Mouse (Mus musculus) ES-E14 (cell line): Measurements from ENCODE around the gene Slc15a4. TPM values are rescaled to one million over a fixed set of nuclear protein-coding genes. Genes with fewer than 3 reads are reported as not detected.

Source experiments
- DNase-seq: peaks from one replicate; pipeline ENCODE4 v3.0.0-alpha.2; 2013; ENCODE audit warnings: low read depth, low spot score
- H3K27ac ChIP-seq: 2 replicates; pipeline ENCODE4 v1.5.1; 2012; ENCODE audit warnings: low read depth, mild to moderate bottlenecking, low read length, moderate library complexity, mixed read lengths; ENCODE audit not compliant: poor library complexity, insufficient read depth, severe bottlenecking
- H3K36me3 ChIP-seq: 2 replicates; pipeline ENCODE4 v1.6.1; 2012; ENCODE audit warnings: mild to moderate bottlenecking, low read length, moderate library complexity, mixed read lengths; ENCODE audit not compliant: control insufficient read depth, poor library complexity, insufficient read depth, severe bottlenecking
- H3K4me1 ChIP-seq, 2 experiments: fragments of 150-350 bp in 1 of 2; sonication (generic) in 1 of 2; 2 replicates each; pipeline ENCODE4 v1.6.1; 2012; ENCODE audit warnings: low read length in 2 of 2, mild to moderate bottlenecking in 1 of 2, mixed read lengths in 1 of 2; ENCODE audit not compliant: control insufficient read depth in 2 of 2, insufficient read depth in 2 of 2, poor library complexity in 1 of 2
- H3K4me3 ChIP-seq, 2 experiments: fragments of 150-350 bp in 1 of 2; sonication (generic) in 1 of 2; 2 replicates each; pipeline ENCODE4 v1.5.1; 2012; ENCODE audit warnings: low read length in 2 of 2, low read depth in 1 of 2, mild to moderate bottlenecking in 1 of 2, mixed read lengths in 1 of 2; ENCODE audit not compliant: insufficient read depth in 1 of 2, poor library complexity in 1 of 2, severe bottlenecking in 1 of 2
- H3K9ac ChIP-seq: 2 replicates; pipeline ENCODE4 v1.6.1; 2012; ENCODE audit warnings: low read depth, mild to moderate bottlenecking, low read length, mixed read lengths; ENCODE audit not compliant: poor library complexity, insufficient read depth, severe bottlenecking
- H3K9me3 ChIP-seq: fragments of 150-350 bp; sonication (generic); 2 replicates; pipeline ENCODE4 v1.6.1; 2012; ENCODE audit warnings: low read depth, mild to moderate bottlenecking, low read length; ENCODE audit not compliant: control insufficient read depth, insufficient read depth
- CHD2 ChIP-seq: IDR thresholded peaks from 2 replicates; pipeline ENCODE4 v1.6.1; 2014; ENCODE audit warnings: mild to moderate bottlenecking, low read depth, low read length, inconsistent platforms
- HCFC1 ChIP-seq: IDR thresholded peaks from 2 replicates; pipeline ENCODE4 v1.6.1; 2012; ENCODE audit warnings: low read length, inconsistent platforms, borderline replicate concordance; ENCODE audit not compliant: insufficient read depth
- MAFK ChIP-seq: IDR thresholded peaks from 2 replicates; pipeline ENCODE4 v1.6.1; 2014; ENCODE audit warnings: mild to moderate bottlenecking, low read depth, low read length, inconsistent platforms; ENCODE audit not compliant: insufficient read depth
- ZC3H11A ChIP-seq: IDR thresholded peaks from 2 replicates; pipeline ENCODE4 v1.6.1; 2012; ENCODE audit warnings: low read depth, mild to moderate bottlenecking, inconsistent platforms, low read length, borderline replicate concordance
- ZNF384 ChIP-seq: IDR thresholded peaks from 2 replicates; pipeline ENCODE4 v1.6.1; 2012; ENCODE audit warnings: low read depth, low read length, inconsistent platforms
- in situ Hi-C, 2 experiments: fragments of 600-800 bp; cut with MboI; formaldehyde crosslinking; loops; one replicate each; pipeline ENCODE4 v1.15.1; 2025; ENCODE audit warnings: low sequenced_read_pairs in 2 of 2, inconsistent platforms in 1 of 2; ENCODE audit not compliant: unreplicated experiment in 2 of 2
- total RNA-seq: library from RNA; depleted of rRNA; stranded (reverse); fragments of 300-350 nt; gene quantifications from 2 replicates; pipeline ENCODE4 v1.2.3, GENCODE M21; 2012; rRNA removed

Gene Slc15a4
- total RNA-seq, 1 experiment, result 50.6 TPM

- Histone ChIP-seq H3K4me1 (peaks cover 0 to 5% of the 10 kb centered on the region in 2 experiments; a peak in 1 of 4 replicates), H3K27ac (no peak overlapping the region), H3K9ac (no peak overlapping the region), H3K9me3 (no peaks in the 10 kb centered on the region), H3K36me3 (no peaks in the 10 kb centered on the region), H3K4me3 (no peak overlapping the region)
- TF ChIP-seq ZNF384 (no peak), MAFK (no peak), ZC3H11A (peak; percentile 24; the same call in 1 of the 2 replicates), HCFC1 (no peak), CHD2 (no peak)
- DNase-seq, result no peak
- in situ Hi-C loops, result no loop called here
These were observed 55.3 kb downstream of the Slc15a4 start for GRCm38 (mm10) chr5:127577419-127577818.

- Histone ChIP-seq H3K4me1 (no peaks in the 10 kb centered on the region), H3K27ac (no peak overlapping the region), H3K36me3 (no peaks in the 10 kb centered on the region), H3K9ac (no peak overlapping the region), H3K4me3 (no peak overlapping the region), H3K9me3 (no peaks in the 10 kb centered on the region)
- no peak for DNase-seq
- no peak for TF ChIP-seq ZC3H11A
- in situ Hi-C loops, result no loop called here
These were observed 65.4 kb downstream of the Slc15a4 start for GRCm38 (mm10) chr5:127567165-127567741.

- in situ Hi-C loops, result no loop called here
- Histone ChIP-seq H3K36me3 (no peaks in the 10 kb centered on the region), H3K27ac (no peak overlapping the region), H3K9ac (no peak overlapping the region), H3K9me3 (no peaks in the 10 kb centered on the region), H3K4me1 (no peaks in the 10 kb centered on the region), H3K4me3 (no peak overlapping the region)
- DNase-seq, result peak; percentile 40
- no peak for TF ChIP-seq MAFK
- no peak for TF ChIP-seq CHD2
- no peak for TF ChIP-seq ZNF384
- no peak for TF ChIP-seq HCFC1
- no peak for TF ChIP-seq ZC3H11A
These were observed 71.6 kb downstream of the Slc15a4 start for GRCm38 (mm10) chr5:127561086-127561485.

GRCm38 (mm10) chr5:127548136-127548535, 84.6 kb downstream of the Slc15a4 start:
- Histone ChIP-seq H3K27ac (no peak overlapping the region), H3K9ac (no peak overlapping the region), H3K36me3 (no peaks in the 10 kb centered on the region), H3K4me1 (no peaks in the 10 kb centered on the region), H3K9me3 (no peaks in the 10 kb centered on the region), H3K4me3 (no peak overlapping the region)
- in situ Hi-C loops, result no loop called here
- TF ChIP-seq CHD2, result no peak
- TF ChIP-seq ZC3H11A, result no peak
- TF ChIP-seq MAFK, result no peak
- no peak for TF ChIP-seq ZNF384
- no peak for TF ChIP-seq HCFC1
- DNase-seq, result no peak

GRCm38 (mm10) chr5:127546585-127546991, 86.1 kb downstream of the Slc15a4 start:
- Histone ChIP-seq H3K36me3 (no peaks in the 10 kb centered on the region), H3K9me3 (no peaks in the 10 kb centered on the region), H3K4me3 (no peak overlapping the region), H3K27ac (no peak overlapping the region), H3K4me1 (no peaks in the 10 kb centered on the region), H3K9ac (no peak overlapping the region)
- in situ Hi-C loops, result no loop called here
- TF ChIP-seq CHD2 (no peak), HCFC1 (no peak), MAFK (no peak)
- DNase-seq, result no peak

Other genes with a start within 250 kb of the Slc15a4 start
- 12.3 and 18.8 TPM in 2 replicates for gene Glt1d1, start 635 bp downstream of the Slc15a4 start, total RNA-seq